Mouse (Mus musculus): ENCODE measurements around the gene Gm10037.

Gene Gm10037

DNA sequence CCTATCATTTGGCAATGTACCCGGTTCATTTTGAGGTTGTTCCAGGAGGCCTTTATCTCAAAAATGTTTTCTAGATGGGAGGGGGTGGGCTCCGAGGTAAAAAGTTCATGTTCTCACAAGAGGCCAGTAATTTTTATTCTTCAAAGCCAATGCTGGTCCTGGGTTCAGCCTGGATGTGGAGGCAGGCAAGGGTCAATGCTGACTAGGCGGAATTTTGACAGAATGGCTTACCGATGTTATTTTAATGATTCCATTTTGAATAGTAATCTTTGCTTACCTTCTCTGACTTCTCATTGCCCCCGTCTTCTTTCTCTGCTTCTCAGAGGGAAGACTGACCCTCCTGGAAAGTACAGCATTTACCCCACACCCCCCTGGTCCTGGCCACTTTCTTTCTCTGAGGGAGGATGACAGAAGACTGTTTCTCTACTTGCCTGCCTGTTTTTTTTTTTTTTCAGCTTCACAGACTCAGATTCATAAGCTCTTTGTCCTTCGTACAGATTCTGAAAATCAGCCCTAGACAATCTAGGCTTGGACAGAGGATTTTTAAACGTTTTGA, 45.9 kb downstream of the Gm10037 start:
- no peak for DNase-seq (ENCODE audit: low spot score)

DNA sequence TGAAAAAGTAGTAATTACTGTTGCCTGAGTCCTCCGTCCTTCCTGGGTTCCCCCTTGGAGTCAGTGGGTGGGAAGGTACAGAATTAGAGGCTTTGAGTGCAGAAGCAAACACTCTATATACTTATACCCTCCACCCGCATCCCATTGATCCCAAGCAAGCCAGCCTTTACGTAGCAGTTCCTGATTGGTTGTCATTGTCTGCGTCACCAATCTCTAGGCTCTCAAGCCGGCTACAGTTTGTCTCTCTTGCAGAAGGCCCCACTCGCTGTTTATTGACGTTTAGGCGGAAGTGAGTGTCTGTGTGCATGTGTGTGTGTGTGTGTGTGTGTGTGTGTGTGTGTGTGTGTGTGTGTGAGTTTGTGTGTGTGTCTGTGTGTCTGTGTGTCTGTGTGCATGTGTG, 53.1 kb downstream of the Gm10037 start:
- no peak for DNase-seq (ENCODE audit: low spot score)
